Mouse (Mus musculus) CH12.LX (cell line): ENCODE data around the gene Ppp1r13l. TPM values are rescaled to one million over a fixed set of nuclear protein-coding genes. Genes with fewer than 3 reads are reported as not detected.

Experiments used
- DNase-seq: peaks from one replicate; pipeline ENCODE4 v3.0.0-alpha.2; 2013; ENCODE audit errors: extremely low read depth
- H3K27ac ChIP-seq: 2 replicates; pipeline ENCODE4 v1.5.1; 2012; ENCODE audit warnings: low read depth, mild to moderate bottlenecking, control low read depth, moderate library complexity; ENCODE audit not compliant: insufficient read depth
- H3K27me3 ChIP-seq: replicated peaks from 2 replicates; pipeline ENCODE3; 2012; ENCODE audit warnings: inconsistent platforms
- H3K36me3 ChIP-seq, 2 experiments: replicated peaks in 1 of 2; 2 replicates each; pipeline versions ENCODE3 to v1.6.1; 2012; ENCODE audit warnings: inconsistent platforms in 1 of 2, low read length in 1 of 2, mild to moderate bottlenecking in 1 of 2, mixed read lengths in 1 of 2, moderate library complexity in 1 of 2; ENCODE audit not compliant: control insufficient read depth in 1 of 2, insufficient read depth in 1 of 2
- H3K4me1 ChIP-seq, 2 experiments: 2 replicates each; pipeline ENCODE4 v1.6.1; 2012; ENCODE audit warnings: inconsistent platforms in 1 of 2, moderate library complexity in 1 of 2; ENCODE audit not compliant: insufficient read depth in 2 of 2, control insufficient read depth in 1 of 2
- H3K4me2 ChIP-seq: 2 replicates; pipeline ENCODE4 v1.6.1; 2012; ENCODE audit warnings: low read depth, mild to moderate bottlenecking, control low read depth; ENCODE audit not compliant: poor library complexity, insufficient read depth, severe bottlenecking
- H3K4me3 ChIP-seq, 3 experiments: fragments of 150-350 bp in 1 of 3; sonication (generic) in 1 of 3; replicated peaks in 1 of 3; 2 replicates each; pipeline versions ENCODE3 to v1.5.1; 2011 to 2012; ENCODE audit warnings: low read depth in 2 of 3, low read length in 2 of 3, mild to moderate bottlenecking in 2 of 3, moderate library complexity in 2 of 3, control low read depth in 1 of 3, improper control_type of control experiment in 1 of 3, inconsistent platforms in 1 of 3, mixed read lengths in 1 of 3; ENCODE audit not compliant: poor library complexity in 1 of 3
- H3K79me2 ChIP-seq: replicated peaks from 2 replicates; pipeline ENCODE4 v1.6.1; 2012; ENCODE audit warnings: mild to moderate bottlenecking, moderate library complexity; ENCODE audit not compliant: control insufficient read depth, poor library complexity, insufficient read depth, severe bottlenecking; ENCODE audit errors: extremely low read depth
- H3K9ac ChIP-seq: 2 replicates; pipeline ENCODE4 v1.6.1; 2012; ENCODE audit warnings: low read depth, mild to moderate bottlenecking, control low read depth, moderate library complexity; ENCODE audit not compliant: insufficient read depth
- H3K9me3 ChIP-seq: replicated peaks from 2 replicates; pipeline ENCODE3; 2012; ENCODE audit warnings: low read length, inconsistent platforms, mixed read lengths
- E2F4 ChIP-seq: IDR thresholded peaks from 2 replicates; pipeline ENCODE4 v1.6.1; 2011; ENCODE audit warnings: low read depth, low read length, improper control_type of control experiment; ENCODE audit not compliant: insufficient replicate concordance
- ELF1 ChIP-seq: IDR thresholded peaks from 2 replicates; pipeline ENCODE4 v1.6.1; 2014; ENCODE audit warnings: low read depth, mild to moderate bottlenecking, inconsistent platforms, low read length, improper control_type of control experiment
- GABPA ChIP-seq: IDR thresholded peaks from 2 replicates; pipeline ENCODE4 v1.6.1; 2012; ENCODE audit warnings: low read depth, low read length, improper control_type of control experiment, inconsistent platforms; ENCODE audit not compliant: insufficient replicate concordance
- KAT2A ChIP-seq: IDR thresholded peaks from 2 replicates; pipeline ENCODE4 v1.6.1; 2012; ENCODE audit warnings: low read length, improper control_type of control experiment, inconsistent platforms; ENCODE audit not compliant: insufficient replicate concordance
- SIN3A ChIP-seq: IDR thresholded peaks from 2 replicates; pipeline ENCODE4 v1.6.1; 2012; ENCODE audit warnings: low read length, improper control_type of control experiment, inconsistent platforms
- TBP ChIP-seq: conservative IDR thresholded peaks from 2 replicates; pipeline ENCODE4 v1.6.1; 2011; ENCODE audit warnings: low read depth, low read length, improper control_type of control experiment
- ZMIZ1 ChIP-seq: IDR thresholded peaks from 2 replicates; pipeline ENCODE4 v1.6.1; 2012; ENCODE audit warnings: low read depth, mild to moderate bottlenecking, inconsistent platforms, low read length, improper control_type of control experiment
- dilution Hi-C: fragments of 300-500 bp; cut with MboI; formaldehyde crosslinking; loops from 2 replicates; pipeline ENCODE4 v1.14.3; 2020; ENCODE audit warnings: low sequenced_read_pairs; ENCODE audit not compliant: extremely low pct_unique_long_range_greater_than_20kb, extremely low pct_ligation_motif_present
- in situ Hi-C: fragments of 300-500 bp; cut with MboI; formaldehyde crosslinking; loops from 3 replicates; pipeline ENCODE4 v1.14.3; 2019; ENCODE audit warnings: low sequenced_read_pairs, low pct_ligation_motif_present, low pct_unique_long_range_greater_than_20kb, mixed read lengths
- polyA plus RNA-seq: library from polyadenylated mRNA; unstranded; fragments of >175 nt; gene quantifications from 2 replicates; pipeline ENCODE4 v1.2.1, GENCODE M21; 2012; ENCODE audit warnings: low read depth; ENCODE audit not compliant: insufficient read length
- total RNA-seq, 2 experiments: library from RNA; depleted of rRNA; stranded (reverse); fragments of 300-350 nt in 1 of 2; fragments of >200 nt in 1 of 2; gene quantifications; 2 replicates each; pipeline ENCODE4 v1.2.3; 2012 to 2014

Ppp1r13l gene
- total and polyA plus RNA-seq, 3 experiments: 0.11 to 1.3 (median 0.68) TPM

DNA sequence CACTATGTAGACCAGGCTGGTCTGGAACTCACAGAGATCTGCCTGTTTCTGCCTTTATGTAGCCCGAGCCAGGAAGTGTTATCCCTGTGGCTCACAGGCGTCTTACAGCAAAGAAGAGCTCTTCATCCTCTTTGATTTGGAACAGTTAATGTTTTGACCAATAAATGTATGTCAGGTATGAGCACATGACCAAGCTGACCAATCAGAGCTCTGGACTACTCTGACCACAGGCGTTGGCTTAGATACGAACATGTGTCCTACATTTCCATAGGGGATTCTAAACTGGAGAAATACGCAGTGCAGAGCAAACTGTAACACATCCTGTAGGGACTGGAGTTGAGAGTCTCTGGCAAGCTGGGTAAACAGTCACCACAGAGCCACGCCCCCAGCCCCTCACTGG lies 67.3 kb downstream of the Ppp1r13l start:
- no peak for TF ChIP-seq TBP
- no peak for TF ChIP-seq GABPA
- TF ChIP-seq E2F4: no peak
- no peak for TF ChIP-seq SIN3A
- TF ChIP-seq ELF1: no peak
- no peak for TF ChIP-seq KAT2A
- no peak for TF ChIP-seq ZMIZ1
- Histone ChIP-seq H3K79me2 (no peaks in the 10 kb centered on the region), H3K4me1 (peaks cover 0 to 7% of the 10 kb centered on the region in 2 experiments; a peak in 1 of 4 replicates), H3K4me3 (no peak overlapping the region), H3K4me2 (no peak overlapping the region), H3K36me3 (peaks cover 50 to 70% of the 10 kb centered on the region in 2 experiments), H3K27me3 (peaks cover 4% of the 10 kb centered on the region), H3K9ac (no peak overlapping the region), H3K27ac (no peak overlapping the region), H3K9me3 (no peaks in the 10 kb centered on the region)
- dilution Hi-C loops: no loop called here
- in situ Hi-C loops: no loop called here
- DNase-seq: no peak

Other genes with a start within 250 kb of the Ppp1r13l start
Only the 20 nearest of the 26 such genes appear.
- 348 and 408 TPM in 2 replicates for gene Snrpd2, start 210.0 kb upstream of the Ppp1r13l start, total RNA-seq (2012; rRNA removed)
- gene Snrpd2, start 210.0 kb upstream of the Ppp1r13l start, total RNA-seq (2014; rRNA removed): 178 and 213 TPM in 2 replicates
- 177 and 193 TPM in 2 replicates for gene Snrpd2, start 210.0 kb upstream of the Ppp1r13l start, polyA plus RNA-seq
- 0.04 TPM in 1 of 2 replicates, not detected in the other for gene Gipr, start 193.6 kb upstream of the Ppp1r13l start, total RNA-seq (2012; rRNA removed)
- gene Gipr, start 193.6 kb upstream of the Ppp1r13l start, total RNA-seq (2014; rRNA removed): not detected in 2 replicates
- gene Gipr, start 193.6 kb upstream of the Ppp1r13l start, polyA plus RNA-seq: 0.11 and 0.12 TPM in 2 replicates
- gene Eml2, start 183.3 kb upstream of the Ppp1r13l start, total RNA-seq (2012; rRNA removed): 32.4 and 52.4 TPM in 2 replicates
- 12.3 and 15.6 TPM in 2 replicates for gene Eml2, start 183.3 kb upstream of the Ppp1r13l start, total RNA-seq (2014; rRNA removed)
- gene Eml2, start 183.3 kb upstream of the Ppp1r13l start, polyA plus RNA-seq: 29.1 and 30.8 TPM in 2 replicates
- gene Gpr4, start 147.2 kb upstream of the Ppp1r13l start, total RNA-seq (2012; rRNA removed): 0.04 and 0.08 TPM in 2 replicates
- not detected in 2 replicates for gene Gpr4, start 147.2 kb upstream of the Ppp1r13l start, total RNA-seq (2014; rRNA removed)
- 0.14 and 0.31 TPM in 2 replicates for gene Gpr4, start 147.2 kb upstream of the Ppp1r13l start, polyA plus RNA-seq
- 11.9 and 15.7 TPM in 2 replicates for gene Opa3, start 131.4 kb upstream of the Ppp1r13l start, total RNA-seq (2012; rRNA removed)
- gene Opa3, start 131.4 kb upstream of the Ppp1r13l start, total RNA-seq (2014; rRNA removed): 8.6 and 9.4 TPM in 2 replicates
- gene Opa3, start 131.4 kb upstream of the Ppp1r13l start, polyA plus RNA-seq: 20.0 and 21.2 TPM in 2 replicates
- gene Vasp, start 87.9 kb upstream of the Ppp1r13l start, total RNA-seq (2012; rRNA removed): 109 and 114 TPM in 2 replicates
- gene Vasp, start 87.9 kb upstream of the Ppp1r13l start, total RNA-seq (2014; rRNA removed): 122 and 125 TPM in 2 replicates
- gene Vasp, start 87.9 kb upstream of the Ppp1r13l start, polyA plus RNA-seq: 191 and 240 TPM in 2 replicates
- not detected in 2 replicates for gene Ppm1n, start 79.7 kb upstream of the Ppp1r13l start, total RNA-seq (2012; rRNA removed)
- not detected in 2 replicates for gene Ppm1n, start 79.7 kb upstream of the Ppp1r13l start, total RNA-seq (2014; rRNA removed)
- gene Ppm1n, start 79.7 kb upstream of the Ppp1r13l start, polyA plus RNA-seq: not detected in 2 replicates
- gene Rtn2, start 77.1 kb upstream of the Ppp1r13l start, total RNA-seq (2012; rRNA removed): 0.72 and 1.0 TPM in 2 replicates
- 0.43 and 0.56 TPM in 2 replicates for gene Rtn2, start 77.1 kb upstream of the Ppp1r13l start, total RNA-seq (2014; rRNA removed)
- 0.76 and 0.80 TPM in 2 replicates for gene Rtn2, start 77.1 kb upstream of the Ppp1r13l start, polyA plus RNA-seq
- gene Fosb, start 49.7 kb upstream of the Ppp1r13l start, total RNA-seq (2012; rRNA removed): 0.08 and 0.13 TPM in 2 replicates
- not detected in 2 replicates for gene Fosb, start 49.7 kb upstream of the Ppp1r13l start, total RNA-seq (2014; rRNA removed)
- 0.27 and 0.56 TPM in 2 replicates for gene Fosb, start 49.7 kb upstream of the Ppp1r13l start, polyA plus RNA-seq
- 27.7 and 31.1 TPM in 2 replicates for gene Ercc1, start 15.0 kb upstream of the Ppp1r13l start, total RNA-seq (2012; rRNA removed)
- 25.3 and 26.9 TPM in 2 replicates for gene Ercc1, start 15.0 kb upstream of the Ppp1r13l start, total RNA-seq (2014; rRNA removed)
- gene Ercc1, start 15.0 kb upstream of the Ppp1r13l start, polyA plus RNA-seq: 28.2 and 29.8 TPM in 2 replicates
- 22.6 and 33.2 TPM in 2 replicates for gene Cd3eap, start 266 bp upstream of the Ppp1r13l start, total RNA-seq (2012; rRNA removed)
- 14.4 and 15.9 TPM in 2 replicates for gene Cd3eap, start 266 bp upstream of the Ppp1r13l start, total RNA-seq (2014; rRNA removed)
- gene Cd3eap, start 266 bp upstream of the Ppp1r13l start, polyA plus RNA-seq: 36.8 and 36.9 TPM in 2 replicates
- 40.6 and 43.8 TPM in 2 replicates for gene Ercc2, start 22.3 kb downstream of the Ppp1r13l start, total RNA-seq (2012; rRNA removed)
- gene Ercc2, start 22.3 kb downstream of the Ppp1r13l start, total RNA-seq (2014; rRNA removed): 29.0 and 30.0 TPM in 2 replicates
- gene Ercc2, start 22.3 kb downstream of the Ppp1r13l start, polyA plus RNA-seq: 31.7 and 33.5 TPM in 2 replicates
- gene Klc3, start 44.4 kb downstream of the Ppp1r13l start, total RNA-seq (2012; rRNA removed): 3.9 and 4.4 TPM in 2 replicates
- 0.17 TPM in 1 of 2 replicates, not detected in the other for gene Klc3, start 44.4 kb downstream of the Ppp1r13l start, total RNA-seq (2014; rRNA removed)
- gene Klc3, start 44.4 kb downstream of the Ppp1r13l start, polyA plus RNA-seq: not detected in 2 replicates
- gene Ckm, start 45.0 kb downstream of the Ppp1r13l start, total RNA-seq (2012; rRNA removed): 0.21 and 0.47 TPM in 2 replicates
- 0.08 and 0.92 TPM in 2 replicates for gene Ckm, start 45.0 kb downstream of the Ppp1r13l start, total RNA-seq (2014; rRNA removed)
- gene Ckm, start 45.0 kb downstream of the Ppp1r13l start, polyA plus RNA-seq: not detected in 2 replicates
- gene Mark4, start 99.1 kb downstream of the Ppp1r13l start, total RNA-seq (2012; rRNA removed): 5.2 and 7.3 TPM in 2 replicates
- gene Mark4, start 99.1 kb downstream of the Ppp1r13l start, total RNA-seq (2014; rRNA removed): 1.7 and 1.9 TPM in 2 replicates
- gene Mark4, start 99.1 kb downstream of the Ppp1r13l start, polyA plus RNA-seq: 9.6 and 11.9 TPM in 2 replicates
- 0.08 TPM in 2 replicates for gene Exoc3l2, start 103.6 kb downstream of the Ppp1r13l start, total RNA-seq (2012; rRNA removed)
- not detected in 2 replicates for gene Exoc3l2, start 103.6 kb downstream of the Ppp1r13l start, total RNA-seq (2014; rRNA removed)
- gene Exoc3l2, start 103.6 kb downstream of the Ppp1r13l start, polyA plus RNA-seq: not detected in 2 replicates
- gene Bloc1s3, start 148.6 kb downstream of the Ppp1r13l start, total RNA-seq (2012; rRNA removed): 5.1 and 6.7 TPM in 2 replicates
- gene Bloc1s3, start 148.6 kb downstream of the Ppp1r13l start, total RNA-seq (2014; rRNA removed): 6.9 and 8.0 TPM in 2 replicates
- 3.8 and 4.9 TPM in 2 replicates for gene Bloc1s3, start 148.6 kb downstream of the Ppp1r13l start, polyA plus RNA-seq
- gene Trappc6a, start 148.6 kb downstream of the Ppp1r13l start, total RNA-seq (2012; rRNA removed): 114 and 201 TPM in 2 replicates
- 72.2 and 77.8 TPM in 2 replicates for gene Trappc6a, start 148.6 kb downstream of the Ppp1r13l start, total RNA-seq (2014; rRNA removed)
- 37.2 and 41.1 TPM in 2 replicates for gene Trappc6a, start 148.6 kb downstream of the Ppp1r13l start, polyA plus RNA-seq
- gene Nkpd1, start 158.1 kb downstream of the Ppp1r13l start, total RNA-seq (2012; rRNA removed): 0.92 and 1.9 TPM in 2 replicates
- gene Nkpd1, start 158.1 kb downstream of the Ppp1r13l start, total RNA-seq (2014; rRNA removed): 0.59 and 1.1 TPM in 2 replicates
- gene Nkpd1, start 158.1 kb downstream of the Ppp1r13l start, polyA plus RNA-seq: 2.1 and 2.3 TPM in 2 replicates
- gene Ppp1r37, start 203.3 kb downstream of the Ppp1r13l start, total RNA-seq (2012; rRNA removed): 13.8 and 14.2 TPM in 2 replicates
- 7.3 and 7.7 TPM in 2 replicates for gene Ppp1r37, start 203.3 kb downstream of the Ppp1r13l start, total RNA-seq (2014; rRNA removed)
- gene Ppp1r37, start 203.3 kb downstream of the Ppp1r13l start, polyA plus RNA-seq: 15.7 and 16.5 TPM in 2 replicates